Mouse (Mus musculus): Measurements from ENCODE around the gene Amer2. TPM values are rescaled to one million over a fixed set of nuclear protein-coding genes. Genes with fewer than 3 reads are reported as not detected.
"Not testable (repeated sequence)": the region's sequence is repeated elsewhere in the genome, so short reads cannot be mapped to it uniquely, and the experiment has no call there.

The Amer2 gene
- total RNA-seq (2021), result under 1 TPM in 1 of 2 experiments, not detected in 1; 0.02 TPM

- intact Hi-C loops (cut with DNase I), result no loop called here
- DNase-seq, result no peak
Observed at GRCm38 (mm10) chr14:60372821-60373309, at the start of gene Amer2. Gene Amer2 (plus strand): TSS chr14:60373259.

- intact Hi-C loops (cut with DNase I), result not testable (repeated sequence)
Observed at GRCm38 (mm10) chr14:60340001-60340400, 33.1 kb upstream of the Amer2 start.

DNA sequence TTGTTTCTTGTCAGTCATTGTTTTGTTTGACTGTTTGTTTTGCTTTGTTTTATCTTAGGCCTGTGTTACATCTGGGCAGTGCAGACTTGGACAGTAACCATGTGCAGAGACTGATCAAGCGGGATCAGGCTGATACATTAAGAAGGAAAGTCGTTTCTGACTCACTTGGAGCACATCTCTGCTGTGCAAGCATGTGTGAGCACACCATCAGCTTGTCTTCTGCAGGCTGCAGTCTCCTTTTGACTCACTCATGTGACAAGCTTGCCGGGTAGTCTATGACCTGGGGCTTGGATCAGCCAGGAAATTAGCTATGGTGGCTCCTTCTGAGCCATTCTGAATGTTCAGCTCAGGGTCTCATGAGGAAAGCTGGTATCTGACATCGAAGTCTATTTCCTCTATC lies 32.5 kb upstream of the Amer2 start:
- intact Hi-C loops (cut with DNase I), result no loop called here
- DNase-seq, result no peak

More at GRCm38 (mm10) chr14:60340001-60340400, 33.1 kb upstream of the Amer2 start:
- DNase-seq, result not testable (repeated sequence)

DNA sequence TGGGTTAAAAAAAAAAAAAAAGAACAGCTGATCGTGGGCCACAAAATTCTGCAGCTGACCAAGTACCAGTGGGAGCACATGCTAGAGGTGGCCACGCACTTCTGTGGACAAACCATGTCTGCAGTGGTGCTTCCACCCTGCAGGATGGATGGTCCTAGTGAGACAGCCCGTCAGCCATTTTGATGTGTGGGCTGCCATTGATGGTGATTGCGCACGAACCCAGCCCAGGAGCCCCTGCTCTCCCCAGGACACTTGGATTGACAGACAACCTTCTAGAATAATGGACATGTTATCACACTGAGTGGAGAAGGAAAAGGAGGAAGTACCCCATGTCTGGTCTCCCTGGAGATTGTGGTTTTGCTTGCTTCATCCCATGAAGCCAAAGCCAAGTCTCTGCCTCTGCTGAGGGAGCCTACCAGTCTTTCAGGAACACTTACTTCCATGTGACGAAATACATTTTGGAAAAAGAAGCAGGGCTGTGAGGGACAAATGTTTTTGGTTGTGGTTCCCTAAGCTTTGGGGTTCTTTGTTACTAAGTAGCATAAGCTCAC lies 27.7 kb upstream of the Amer2 start:
- intact Hi-C loops (cut with DNase I), result no loop called here
- DNase-seq, result no peak

DNA sequence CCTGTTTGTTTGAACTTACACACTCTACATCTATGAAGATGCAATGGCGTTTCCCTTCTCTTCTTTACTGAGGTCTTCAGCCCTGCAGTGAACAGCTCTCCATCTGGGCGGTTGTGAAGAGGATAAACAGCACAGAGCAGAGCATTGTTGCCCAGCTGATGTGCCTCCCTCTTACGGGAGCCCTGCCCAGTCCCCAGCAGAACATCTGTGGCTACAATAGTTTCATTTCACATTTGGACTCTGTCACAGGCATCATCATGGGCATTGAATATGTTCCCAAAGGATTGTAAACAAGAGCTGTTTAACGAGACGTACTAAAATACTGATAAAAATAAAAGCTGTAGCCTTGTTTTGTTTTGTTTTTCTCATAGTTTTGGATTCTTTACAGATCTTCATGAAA lies 14.7 kb upstream of the Amer2 start:
- DNase-seq, result no peak
- intact Hi-C loops (cut with DNase I), result no loop called here

- no peak for DNase-seq
- intact Hi-C loops (cut with DNase I), result no loop called here
Observed at GRCm38 (mm10) chr14:60361380-60362212, 11.5 kb upstream of the Amer2 start.

DNA sequence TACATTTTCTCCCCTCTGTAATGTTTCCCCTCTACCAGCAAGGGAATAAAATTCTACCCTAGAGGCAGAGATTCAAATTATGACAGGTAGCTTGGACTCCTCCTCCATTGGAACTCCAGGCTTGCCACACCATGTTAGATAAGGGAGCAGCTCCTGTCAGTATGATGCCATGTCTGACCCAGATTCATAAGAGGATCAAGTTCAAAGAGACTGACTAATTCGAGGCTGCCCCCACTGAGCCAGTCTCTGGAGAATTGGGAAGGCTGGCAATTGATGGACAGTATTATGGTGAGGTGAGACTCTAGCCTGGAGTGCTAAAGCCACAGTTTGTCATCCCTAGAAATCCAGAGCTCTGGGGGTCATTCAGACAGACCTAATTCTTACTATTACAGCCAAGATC lies 6.3 kb upstream of the Amer2 start:
- intact Hi-C loops (cut with DNase I), result no loop called here
- no peak for DNase-seq

- intact Hi-C loops (cut with DNase I), result no loop called here
- DNase-seq, result no peak
Observed at GRCm38 (mm10) chr14:60368769-60369666, 4.0 kb upstream of the Amer2 start.

DNA sequence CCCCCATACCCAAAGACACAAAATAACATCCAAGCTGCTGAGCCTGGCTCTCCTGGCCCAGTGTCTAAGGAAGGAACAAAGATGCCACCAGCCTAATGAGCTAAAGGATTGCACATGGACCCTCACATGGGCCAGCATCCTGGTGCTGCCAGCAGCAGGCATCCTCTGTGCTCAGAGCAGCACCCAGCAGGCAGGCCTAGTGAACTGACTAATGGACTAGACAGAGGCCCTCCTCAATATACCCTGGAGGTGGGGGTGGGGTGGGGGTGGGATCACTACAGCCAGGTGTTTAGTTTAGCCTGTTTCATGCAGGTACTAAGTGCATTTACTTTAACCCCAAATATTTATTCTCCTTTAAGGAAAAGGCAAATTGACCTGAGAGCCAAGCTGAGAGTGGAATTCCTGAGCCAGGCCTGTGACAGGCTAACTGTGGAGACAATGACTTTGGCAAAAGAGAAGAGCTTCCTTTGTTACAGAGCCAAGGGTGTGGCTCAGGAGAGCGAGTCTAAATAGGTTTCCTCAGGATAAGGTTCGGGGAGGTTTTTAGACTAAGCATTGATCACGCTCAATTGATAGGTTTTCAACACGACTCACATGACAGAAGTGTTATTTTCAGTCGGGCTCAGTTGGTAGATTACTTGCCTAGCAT lies 3.3 kb upstream of the Amer2 start:
- intact Hi-C loops (cut with DNase I), result no loop called here
- no peak for DNase-seq

DNA sequence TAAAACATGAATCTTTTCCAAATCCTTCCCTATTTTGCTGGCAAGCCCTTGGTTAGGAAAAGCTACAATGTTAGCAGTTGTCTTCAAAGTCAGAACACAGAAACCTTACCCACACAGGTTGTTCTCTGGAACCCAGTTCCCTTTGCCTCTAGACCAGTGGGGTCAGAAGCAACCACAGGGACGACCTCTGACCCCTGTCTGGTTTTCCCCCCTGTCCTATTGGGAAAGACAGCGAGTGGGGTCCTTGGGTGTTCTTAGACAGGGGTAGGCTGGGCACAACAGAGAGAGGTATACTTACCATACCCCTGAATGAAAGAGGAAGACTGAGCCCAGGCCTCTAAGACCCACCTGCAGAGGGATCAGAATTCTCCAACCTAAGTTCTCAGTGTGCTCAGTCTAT lies 4.0 kb downstream of the Amer2 start:
- intact Hi-C loops (cut with DNase I), result no loop called here

GRCm38 (mm10) chr14:60377546-60377945 lies 4.5 kb downstream of the Amer2 start:
- intact Hi-C loops (cut with DNase I), result no loop called here
- no peak for DNase-seq

More for the DNA sequence above, 4.0 kb downstream of the Amer2 start:
- no peak for DNase-seq

DNA sequence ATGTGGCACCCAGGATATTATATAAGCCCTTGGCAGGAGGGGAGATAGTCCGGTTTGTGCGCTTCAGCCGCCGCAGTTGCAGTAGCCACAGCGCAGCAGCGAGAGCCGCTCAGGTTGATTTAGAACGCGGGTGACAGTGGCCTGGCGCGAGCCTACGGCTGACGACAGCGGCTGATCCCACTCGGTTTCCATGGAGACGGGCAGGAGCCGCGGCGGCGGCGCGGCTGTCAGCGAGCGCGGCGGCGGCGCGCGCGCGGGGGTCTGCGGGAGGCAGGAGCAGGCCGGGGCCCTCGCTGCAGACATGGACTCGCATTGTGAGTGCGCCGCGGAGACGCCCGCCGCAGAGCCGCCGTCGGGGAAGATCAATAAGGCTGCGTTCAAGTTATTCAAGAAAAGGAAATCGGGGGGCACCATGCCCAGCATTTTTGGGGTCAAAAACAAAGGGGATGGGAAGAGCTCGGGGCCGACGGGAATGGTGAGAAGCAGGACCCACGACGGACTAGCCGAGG lies 5.1 kb downstream of the Amer2 start:
- intact Hi-C loops (cut with DNase I), result no loop called here
- DNase-seq, result peak; percentile 36 to 41

- intact Hi-C loops (cut with DNase I), result no loop called here
- peak; percentile 14 to 24 for DNase-seq
Observed at GRCm38 (mm10) chr14:60378566-60379322, 5.7 kb downstream of the Amer2 start.

DNA sequence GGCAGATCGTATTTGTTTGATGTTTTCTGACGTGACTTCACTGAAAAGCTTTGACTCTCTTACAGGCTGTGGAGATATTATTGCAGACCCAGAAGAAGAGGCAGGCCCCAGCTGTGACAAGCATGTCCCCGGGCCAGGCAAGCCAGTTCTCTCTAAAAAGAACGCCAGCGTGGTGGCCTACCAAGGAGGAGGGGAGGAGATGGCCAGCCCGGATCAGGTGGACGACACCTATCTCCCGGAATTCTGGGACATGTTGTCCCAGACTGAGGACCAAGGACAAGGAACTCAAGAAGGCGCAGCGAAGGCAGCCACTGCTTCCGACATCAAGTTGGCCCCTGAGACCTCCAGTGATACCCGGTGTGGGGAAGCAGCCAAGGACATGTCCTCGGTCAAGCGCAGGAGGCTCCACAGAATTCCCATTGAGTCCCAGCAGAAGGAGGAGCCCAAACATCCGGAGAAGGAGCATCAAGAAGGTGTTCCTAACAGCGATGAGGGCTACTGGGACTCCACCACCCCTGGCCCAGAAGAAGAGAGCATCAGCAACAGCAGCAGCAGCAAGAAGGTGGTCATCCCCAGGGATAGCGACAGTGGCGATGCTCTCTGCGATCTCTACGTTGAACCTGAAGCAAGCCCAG lies 6.4 kb downstream of the Amer2 start:
- DNase-seq, result no peak
- intact Hi-C loops (cut with DNase I), result no loop called here

DNA sequence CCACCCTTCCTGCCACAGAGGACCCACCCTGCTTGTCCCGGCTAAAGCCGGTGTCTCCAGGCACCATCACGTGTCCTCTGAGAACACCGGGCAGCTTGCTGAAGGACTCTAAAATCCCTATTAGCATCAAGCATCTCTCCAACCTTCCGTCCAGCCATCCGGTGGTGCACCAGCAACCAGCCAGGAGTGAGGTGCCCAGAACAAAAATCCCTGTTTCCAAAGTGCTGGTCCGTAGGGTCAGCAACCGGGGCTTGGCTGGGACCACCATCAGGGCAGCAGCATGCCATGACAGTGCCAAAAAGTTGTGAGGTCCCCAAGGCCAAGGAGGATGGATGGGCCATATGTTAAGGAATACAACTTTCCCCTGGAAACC lies 6.9 kb downstream of the Amer2 start:
- intact Hi-C loops (cut with DNase I), result no loop called here
- DNase-seq, result no peak

DNA sequence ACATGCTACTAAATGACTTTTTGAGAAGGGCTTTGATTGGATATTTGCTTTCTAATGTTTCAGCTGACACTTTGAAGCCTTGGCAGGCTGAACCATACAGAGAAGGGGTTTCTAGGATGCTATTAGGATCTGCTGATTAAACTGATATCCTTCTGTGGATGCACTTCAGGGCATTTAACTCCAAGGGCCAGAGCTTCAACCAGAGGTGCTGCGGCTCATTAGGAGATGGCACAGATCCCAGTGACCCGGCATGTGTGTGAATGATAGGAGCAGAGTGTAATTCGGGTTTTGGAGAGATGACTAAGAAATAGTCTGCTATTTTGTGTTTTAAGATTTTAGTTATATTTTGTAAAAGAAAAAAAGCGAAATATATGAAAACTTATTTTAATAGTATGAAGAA lies 8.6 kb downstream of the Amer2 start:
- intact Hi-C loops (cut with DNase I), result no loop called here
- DNase-seq, result no peak

DNA sequence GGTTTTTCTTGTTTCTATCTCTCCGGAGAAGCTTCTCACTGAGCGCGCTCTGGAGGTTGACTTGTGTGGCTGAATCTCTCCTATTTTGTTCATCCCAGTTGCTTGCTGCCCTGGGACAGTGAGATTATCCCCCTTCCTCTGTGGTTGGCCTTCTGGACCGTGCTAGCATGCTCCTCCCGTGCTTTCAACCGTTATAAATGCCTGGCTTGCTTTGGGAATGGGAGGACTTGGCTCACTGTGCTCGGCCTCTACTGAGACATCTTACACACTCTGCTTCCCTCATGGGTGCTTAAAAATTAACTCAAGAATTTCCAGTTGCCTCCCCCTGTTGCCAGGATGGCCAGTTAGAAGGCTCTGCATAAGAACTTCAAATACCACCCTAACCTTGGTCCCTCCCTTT lies 10.8 kb downstream of the Amer2 start:
- DNase-seq, result no peak
- intact Hi-C loops (cut with DNase I), result no loop called here

DNA sequence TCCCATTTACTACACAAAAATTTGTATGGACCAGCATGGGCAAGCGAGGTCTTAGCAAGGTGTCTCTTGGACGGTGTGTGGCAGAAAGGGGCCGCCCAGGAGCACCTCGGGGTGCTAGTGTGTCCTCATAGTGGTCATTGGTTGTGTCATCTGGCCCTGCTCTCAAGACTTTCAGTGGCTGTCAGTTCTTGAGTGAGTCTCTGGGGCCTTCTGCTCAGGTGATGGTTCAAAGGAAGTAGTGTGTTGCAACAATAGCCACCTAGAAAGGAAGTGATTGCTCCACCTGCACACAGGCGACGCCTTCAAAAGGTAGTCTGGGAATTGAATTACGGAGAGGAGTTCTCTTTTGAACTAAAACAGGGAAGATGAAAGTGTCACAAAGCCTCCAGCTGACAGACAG lies 11.2 kb downstream of the Amer2 start:
- intact Hi-C loops (cut with DNase I), result no loop called here
- DNase-seq, result no peak

GRCm38 (mm10) chr14:60385079-60385643 lies 12.1 kb downstream of the Amer2 start:
- DNase-seq, result no peak
- intact Hi-C loops (cut with DNase I), result no loop called here

Measured in heart, postnatal 10 days (tissue).